Mouse (Mus musculus) liver, embryonic 15.5 days (tissue): ENCODE measurements at regions not wholly inside any gene's neighbourhood (a gene's known extent, or its start where the extent isn't known, plus 50 kb on each side); places are given as distances from the start of the nearest gene placed in this dataset.

Source experiments
- ATAC-seq: fragments of 200-750 bp; cut with Nextera tagmentation; 2 replicates; pipeline ENCODE4 v1.8.0; 2017; ENCODE audit warnings: moderate number of reproducible peaks, mild to moderate bottlenecking, moderate library complexity; ENCODE audit not compliant: insufficient read depth
- H3K27ac ChIP-seq: fragments of 300-500 bp; sonication (generic); replicated peaks from 2 replicates; pipeline ENCODE4 v1.5.1; 2015; ENCODE audit warnings: mild to moderate bottlenecking, inconsistent platforms
- H3K27me3 ChIP-seq: fragments of 300-500 bp; sonication (generic); 2 replicates; pipeline ENCODE4 v1.6.1; 2015; ENCODE audit warnings: mild to moderate bottlenecking, inconsistent platforms
- H3K36me3 ChIP-seq: fragments of 300-500 bp; sonication (generic); replicated peaks from 2 replicates; pipeline ENCODE4 v1.6.1; 2015; ENCODE audit warnings: moderate library complexity, mild to moderate bottlenecking, inconsistent platforms
- H3K4me1 ChIP-seq: fragments of 300-500 bp; sonication (generic); replicated peaks from 2 replicates; pipeline ENCODE4 v1.6.1; 2015; ENCODE audit warnings: inconsistent platforms
- H3K4me2 ChIP-seq: fragments of 300-500 bp; sonication (generic); 2 replicates; pipeline ENCODE4 v1.6.1; 2015; ENCODE audit warnings: moderate library complexity, mild to moderate bottlenecking, inconsistent platforms
- H3K4me3 ChIP-seq: fragments of 300-500 bp; sonication (generic); replicated peaks from 2 replicates; pipeline ENCODE4 v1.5.1; 2015; ENCODE audit warnings: mild to moderate bottlenecking, inconsistent platforms
- H3K9ac ChIP-seq: fragments of 300-500 bp; sonication (generic); 2 replicates; pipeline ENCODE4 v1.6.1; 2015; ENCODE audit warnings: moderate library complexity, mild to moderate bottlenecking, inconsistent platforms
- H3K9me3 ChIP-seq: fragments of 300-500 bp; sonication (generic); replicated peaks from 2 replicates; pipeline ENCODE4 v1.6.1; 2016; ENCODE audit warnings: inconsistent platforms
- WGBS: fragments of 180-500 bp; shearing (Covaris S2); methylation state at CpG from one replicate; pipeline ENCODE4 v1.1.7; 2015; ENCODE audit warnings: mixed read lengths; ENCODE audit not compliant: insufficient replicate concordance; 5-methylcytosine and 5-hydroxymethylcytosine counted together

GRCm38 (mm10) chr4:140358846-140359245 is 112.3 kb upstream of the Igsf21 start:
- ATAC-seq: no peak
- H3K27me3 ChIP-seq: no peaks in the 10 kb centered on the region
- H3K9me3 ChIP-seq: no peaks in the 10 kb centered on the region
- WGBS: 74% methylated on average over 4 of the region's 4 CpGs
- H3K4me2 ChIP-seq: no peak overlapping the region
- no peak overlapping the region for H3K9ac ChIP-seq
- H3K4me1 ChIP-seq: no peaks in the 10 kb centered on the region
- H3K4me3 ChIP-seq: no peak overlapping the region
- no peak overlapping the region for H3K27ac ChIP-seq
- no peaks in the 10 kb centered on the region for H3K36me3 ChIP-seq

- Histone ChIP-seq H3K36me3 (no peaks in the 10 kb centered on the region), H3K4me3 (no peak overlapping the region), H3K9me3 (no peaks in the 10 kb centered on the region), H3K4me1 (no peaks in the 10 kb centered on the region), H3K27ac (no peak overlapping the region), H3K27me3 (no peaks in the 10 kb centered on the region), H3K9ac (no peak overlapping the region), H3K4me2 (no peak overlapping the region)
- no peak for ATAC-seq
- WGBS: 7% methylated on average over 5 of the region's 5 CpGs
These were observed 111.5 kb upstream of the Igsf21 start for GRCm38 (mm10) chr4:140358103-140358502.

DNA sequence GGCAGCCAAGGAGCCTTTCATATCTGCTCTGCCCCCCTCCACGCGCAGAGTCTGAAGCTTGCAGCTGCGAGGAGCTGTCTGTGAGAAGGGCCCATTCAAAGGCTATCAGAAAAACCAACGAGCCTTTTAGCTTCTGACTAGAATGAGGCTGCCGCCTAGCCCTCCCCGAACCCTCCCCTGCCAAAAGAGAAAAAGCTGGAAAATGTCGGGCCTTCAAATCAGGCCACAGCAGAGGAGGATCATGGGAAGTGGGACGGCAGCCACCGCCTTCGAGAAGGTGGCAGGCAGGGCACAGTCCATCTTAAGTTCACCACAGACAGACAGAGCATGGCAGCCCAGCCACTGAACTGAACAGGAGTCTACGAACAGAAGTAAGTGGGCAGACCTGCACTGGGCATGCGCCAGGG is 108.6 kb upstream of the Igsf21 start:
- WGBS: 60% methylated on average over 12 of the region's 12 CpGs
- Histone ChIP-seq H3K27me3 (no peaks in the 10 kb centered on the region), H3K4me3 (no peak overlapping the region), H3K36me3 (no peaks in the 10 kb centered on the region), H3K4me2 (no peak overlapping the region), H3K27ac (no peak overlapping the region), H3K9ac (no peak overlapping the region), H3K4me1 (no peaks in the 10 kb centered on the region), H3K9me3 (no peaks in the 10 kb centered on the region)
- ATAC-seq: no peak

DNA sequence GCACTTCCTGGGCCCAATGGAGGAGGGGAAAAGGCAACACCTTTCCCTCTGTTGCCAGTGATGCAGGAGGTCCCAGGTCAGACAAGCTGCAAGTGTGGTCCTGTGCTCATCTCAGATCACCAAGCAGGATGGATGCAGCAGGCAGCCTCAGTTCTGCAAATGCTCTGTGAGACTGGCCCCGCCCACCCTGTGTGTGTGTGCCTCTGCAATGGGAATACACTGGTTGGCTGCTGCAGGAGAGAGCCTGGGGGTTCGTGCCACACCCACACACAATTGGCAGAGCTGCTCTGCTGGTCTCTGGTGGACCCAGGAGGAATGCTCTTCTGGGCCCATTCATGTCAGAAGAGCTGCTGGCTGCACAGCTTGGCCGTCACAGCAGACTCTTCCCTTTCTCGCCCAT is 102.2 kb upstream of the Igsf21 start:
- Histone ChIP-seq H3K27me3 (no peaks in the 10 kb centered on the region), H3K4me1 (no peaks in the 10 kb centered on the region), H3K27ac (no peak overlapping the region), H3K9me3 (no peaks in the 10 kb centered on the region), H3K4me2 (no peak overlapping the region), H3K4me3 (no peak overlapping the region), H3K36me3 (no peaks in the 10 kb centered on the region), H3K9ac (no peak overlapping the region)
- ATAC-seq: no peak
- WGBS: 26% methylated on average over 4 of the region's 4 CpGs

- Histone ChIP-seq H3K36me3 (no peaks in the 10 kb centered on the region), H3K4me1 (no peaks in the 10 kb centered on the region), H3K9ac (no peak overlapping the region), H3K4me2 (no peak overlapping the region), H3K27me3 (no peaks in the 10 kb centered on the region), H3K9me3 (no peaks in the 10 kb centered on the region), H3K27ac (no peak overlapping the region), H3K4me3 (no peak overlapping the region)
- 73% methylated on average over 4 of the region's 4 CpGs for WGBS
- ATAC-seq: no peak
These were observed 83.6 kb upstream of the Igsf21 start for GRCm38 (mm10) chr4:140330138-140330537.

GRCm38 (mm10) chr4:140326706-140327440 is 80.3 kb upstream of the Igsf21 start:
- no peak overlapping the region for H3K9ac ChIP-seq
- H3K4me3 ChIP-seq: no peak overlapping the region
- no peak for ATAC-seq
- H3K27me3 ChIP-seq: no peaks in the 10 kb centered on the region
- 23% methylated on average over 10 of the region's 10 CpGs for WGBS
- H3K36me3 ChIP-seq: no peaks in the 10 kb centered on the region
- H3K27ac ChIP-seq: no peak overlapping the region
- no peaks in the 10 kb centered on the region for H3K4me1 ChIP-seq
- 0 out of 2 replicates have a peak, but pooled peaks cover 8% of the 10 kb centered on the region for H3K9me3 ChIP-seq
- H3K4me2 ChIP-seq: no peak overlapping the region

DNA sequence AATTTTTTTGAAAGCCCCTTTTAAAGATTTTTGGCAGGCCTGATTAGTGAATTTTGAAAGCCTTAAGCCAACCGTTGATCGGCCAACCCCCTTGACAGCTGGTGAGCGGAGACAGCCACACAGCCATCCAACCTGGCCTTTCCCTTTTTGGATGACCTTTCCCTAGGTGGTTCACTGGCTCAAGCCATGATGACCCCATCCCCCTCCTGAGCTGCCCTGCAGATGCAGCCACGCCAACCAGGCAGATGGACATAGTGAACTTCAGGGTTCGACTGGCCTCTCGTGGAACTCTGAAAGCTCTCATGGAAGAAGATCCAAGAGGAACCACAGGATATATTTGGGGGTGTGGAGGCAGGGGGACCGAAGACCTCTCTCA is 79.1 kb upstream of the Igsf21 start:
- H3K9ac ChIP-seq: no peak overlapping the region
- H3K27me3 ChIP-seq: no peaks in the 10 kb centered on the region
- no peak overlapping the region for H3K4me3 ChIP-seq
- 0 out of 2 replicates have a peak, but pooled peaks cover 8% of the 10 kb centered on the region for H3K9me3 ChIP-seq
- no peak overlapping the region for H3K4me2 ChIP-seq
- no peak overlapping the region for H3K27ac ChIP-seq
- H3K36me3 ChIP-seq: no peaks in the 10 kb centered on the region
- ATAC-seq: no peak
- no peaks in the 10 kb centered on the region for H3K4me1 ChIP-seq
- WGBS: 65% methylated on average over 7 of the region's 7 CpGs

- H3K4me3 ChIP-seq: no peak overlapping the region
- H3K4me2 ChIP-seq: no peak overlapping the region
- H3K4me1 ChIP-seq: no peaks in the 10 kb centered on the region
- H3K27ac ChIP-seq: no peak overlapping the region
- 0 out of 2 replicates have a peak, but pooled peaks cover 8% of the 10 kb centered on the region for H3K9me3 ChIP-seq
- no peaks in the 10 kb centered on the region for H3K27me3 ChIP-seq
- WGBS: 68% methylated on average over 8 of the region's 8 CpGs
- no peak overlapping the region for H3K9ac ChIP-seq
- no peaks in the 10 kb centered on the region for H3K36me3 ChIP-seq
- no peak for ATAC-seq
These were observed 78.5 kb upstream of the Igsf21 start for GRCm38 (mm10) chr4:140324971-140325676.

- Histone ChIP-seq H3K4me2 (no peak overlapping the region), H3K36me3 (no peaks in the 10 kb centered on the region), H3K9ac (no peak overlapping the region), H3K9me3 (0 out of 2 replicates have a peak, but pooled peaks cover 8% of the 10 kb centered on the region), H3K27me3 (no peaks in the 10 kb centered on the region), H3K4me1 (no peaks in the 10 kb centered on the region), H3K27ac (no peak overlapping the region), H3K4me3 (no peak overlapping the region)
- 61% methylated on average over 15 of the region's 15 CpGs for WGBS
- ATAC-seq: no peak
These were observed 73.7 kb upstream of the Igsf21 start for GRCm38 (mm10) chr4:140320120-140320921.

- no peak overlapping the region for H3K27ac ChIP-seq
- H3K36me3 ChIP-seq: no peaks in the 10 kb centered on the region
- no peak overlapping the region for H3K4me2 ChIP-seq
- 78% methylated on average over 16 of the region's 16 CpGs for WGBS
- peaks cover 2% of the 10 kb centered on the region; the same call in 1 of the 2 replicates for H3K9me3 ChIP-seq
- H3K4me1 ChIP-seq: no peaks in the 10 kb centered on the region
- no peak overlapping the region for H3K9ac ChIP-seq
- H3K27me3 ChIP-seq: no peaks in the 10 kb centered on the region
- no peak for ATAC-seq
- H3K4me3 ChIP-seq: no peak overlapping the region
These were observed 66.1 kb upstream of the Igsf21 start for GRCm38 (mm10) chr4:140312635-140313034.

GRCm38 (mm10) chr4:140307481-140307880 is 60.9 kb upstream of the Igsf21 start:
- ATAC-seq: no peak
- 72% methylated on average over 8 of the region's 8 CpGs for WGBS
- Histone ChIP-seq H3K4me3 (no peak overlapping the region), H3K9me3 (peaks cover 4% of the 10 kb centered on the region; the same call in 1 of the 2 replicates), H3K27ac (no peak overlapping the region), H3K4me2 (no peak overlapping the region), H3K9ac (no peak overlapping the region), H3K4me1 (no peaks in the 10 kb centered on the region), H3K36me3 (no peaks in the 10 kb centered on the region), H3K27me3 (no peaks in the 10 kb centered on the region)
